Mouse (Mus musculus) C2C12 (cell line): ENCODE measurements around the gene Akp3. TPM values are rescaled to one million over a fixed set of nuclear protein-coding genes. Genes with fewer than 3 reads are reported as not detected.

Experiments used
- H3K27me3 ChIP-seq: one replicate; pipeline ENCODE4 v1.6.1; 2011; ENCODE audit not compliant: control insufficient read depth, insufficient read depth, insufficient read length
- H3K36me3 ChIP-seq: one replicate; pipeline ENCODE4 v1.6.1; 2011; ENCODE audit not compliant: control insufficient read depth, insufficient read depth
- H3K4me3 ChIP-seq: one replicate; pipeline ENCODE4 v1.5.1; 2011; ENCODE audit warnings: mild to moderate bottlenecking, control low read depth; ENCODE audit not compliant: poor library complexity, insufficient read depth, severe bottlenecking
- H3K79me2 ChIP-seq: one replicate; pipeline ENCODE4 v1.6.1; 2011; ENCODE audit not compliant: control insufficient read depth, insufficient read depth
- H3K79me3 ChIP-seq: one replicate; pipeline ENCODE4 v1.6.1; 2011; ENCODE audit warnings: low read depth, control low read depth
- H3ac ChIP-seq: one replicate; pipeline ENCODE3; 2011; ENCODE audit warnings: low read depth; ENCODE audit not compliant: control insufficient read depth, insufficient read length
- CEBPB ChIP-seq: IDR thresholded peaks from one replicate; pipeline ENCODE4 v1.6.1; 2011; ENCODE audit warnings: low read depth, mild to moderate bottlenecking, control low read depth, moderate library complexity
- CTCF ChIP-seq: IDR thresholded peaks from one replicate; pipeline ENCODE4 v1.5.1; 2011; ENCODE audit not compliant: control insufficient read depth, insufficient read depth, insufficient read length
- FOSL1 ChIP-seq: IDR thresholded peaks from one replicate; pipeline ENCODE4 v1.8.0; 2011; ENCODE audit warnings: mild to moderate bottlenecking, low read length; ENCODE audit not compliant: poor library complexity, insufficient read depth, severe bottlenecking
- MAX ChIP-seq: IDR thresholded peaks from one replicate; pipeline ENCODE4 v1.6.1; 2011; ENCODE audit warnings: mild to moderate bottlenecking, control low read depth
- MYOD1 ChIP-seq: IDR thresholded peaks from one replicate; pipeline ENCODE4 v1.6.1; 2011; ENCODE audit warnings: low read depth; ENCODE audit not compliant: control insufficient read depth, insufficient read length
- MYOG ChIP-seq: IDR thresholded peaks from one replicate; pipeline ENCODE4 v1.6.1; 2011; ENCODE audit not compliant: control insufficient read depth, insufficient read length; ENCODE audit errors: extremely low read depth
- USF1 ChIP-seq: IDR thresholded peaks from one replicate; pipeline ENCODE4 v1.6.1; 2011; ENCODE audit warnings: low read depth, mild to moderate bottlenecking, control low read depth, moderate library complexity
- long read RNA-seq, 2 experiments: library from polyadenylated mRNA; unstranded; transcript quantifications; one replicate each; pipeline ENCODE4 v2.0.0; 2019 to 2020
- polyA plus RNA-seq: library from polyadenylated mRNA; unstranded; fragments of >200 nt; fragmentation: generic; extraction: Trizol; gene quantifications from one replicate; pipeline ENCODE4 v1.2.1, GENCODE M21; 2012; ENCODE audit warnings: missing spikeins

Gene Akp3
- polyA plus RNA-seq, result not detected
- long read RNA-seq, experiment 1, result 0 reads
- long read RNA-seq, experiment 2, result 0 reads

DNA sequence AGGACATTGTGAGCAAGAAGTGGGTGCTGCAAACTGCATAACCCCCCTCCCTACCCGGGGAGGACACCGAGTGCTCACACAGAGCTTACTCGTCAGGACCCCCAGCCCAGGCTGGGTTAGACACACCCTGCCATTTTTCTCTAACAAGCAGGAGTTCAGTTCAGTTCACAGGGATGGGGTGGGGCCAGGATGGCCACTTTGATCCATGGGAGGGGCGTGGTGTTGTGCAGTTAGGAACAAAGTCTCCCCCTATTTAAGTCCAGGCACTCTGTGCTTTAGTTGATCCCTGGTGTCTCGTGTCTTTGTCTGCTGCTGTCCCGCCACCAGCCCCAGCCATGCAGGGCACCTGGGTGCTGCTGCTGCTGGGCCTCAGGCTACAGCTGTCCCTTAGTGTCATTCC, at the start of gene Akp3:
Gene Akp3, plus strand, starts transcription at position 301 of the 400 bp plus-strand sequence.
- no peak for TF ChIP-seq FOSL1
- TF ChIP-seq CEBPB, result no peak
- TF ChIP-seq CTCF, result no peak
- TF ChIP-seq MYOD1, result no peak
- no peak for TF ChIP-seq MYOG
- TF ChIP-seq MAX, result no peak
- TF ChIP-seq USF1, result no peak
- no peaks in the 10 kb centered on the region for H3K79me3 ChIP-seq
- no peaks in the 10 kb centered on the region for H3K36me3 ChIP-seq
- H3K79me2 ChIP-seq, result no peaks in the 10 kb centered on the region
- no peak within 1 kb of the TSS for H3K4me3 ChIP-seq
- no peak within 1 kb of the TSS for H3ac ChIP-seq
- peaks cover 20% of the 10 kb centered on the region for H3K27me3 ChIP-seq

DNA sequence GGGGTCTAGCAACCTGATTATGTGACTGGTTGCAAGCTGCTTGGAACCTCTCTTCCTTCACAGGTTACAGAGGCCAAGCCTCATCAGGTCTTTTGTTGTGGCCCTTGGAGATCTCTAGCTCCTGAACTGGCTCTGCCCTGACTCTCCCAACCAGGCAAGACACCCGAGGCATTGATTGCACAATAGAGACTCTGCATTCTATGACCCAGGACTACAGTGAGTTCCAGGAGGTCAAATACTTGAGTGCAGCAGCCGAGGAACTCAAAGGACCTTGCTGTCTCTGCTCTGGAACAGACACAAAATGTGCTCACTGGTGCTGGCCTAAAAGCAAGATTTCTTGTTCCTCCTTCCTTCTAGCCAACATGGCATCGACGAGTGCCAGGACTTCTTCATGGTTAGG, 38.6 kb upstream of the Akp3 start:
- Histone ChIP-seq H3K79me2 (no peaks in the 10 kb centered on the region), H3K79me3 (no peaks in the 10 kb centered on the region), H3K4me3 (no peak overlapping the region), H3K36me3 (no peaks in the 10 kb centered on the region), H3ac (no peak overlapping the region), H3K27me3 (no peaks in the 10 kb centered on the region)
- TF ChIP-seq FOSL1 (no peak), USF1 (no peak), CTCF (no peak), MYOD1 (no peak), CEBPB (no peak), MYOG (no peak), MAX (no peak)

DNA sequence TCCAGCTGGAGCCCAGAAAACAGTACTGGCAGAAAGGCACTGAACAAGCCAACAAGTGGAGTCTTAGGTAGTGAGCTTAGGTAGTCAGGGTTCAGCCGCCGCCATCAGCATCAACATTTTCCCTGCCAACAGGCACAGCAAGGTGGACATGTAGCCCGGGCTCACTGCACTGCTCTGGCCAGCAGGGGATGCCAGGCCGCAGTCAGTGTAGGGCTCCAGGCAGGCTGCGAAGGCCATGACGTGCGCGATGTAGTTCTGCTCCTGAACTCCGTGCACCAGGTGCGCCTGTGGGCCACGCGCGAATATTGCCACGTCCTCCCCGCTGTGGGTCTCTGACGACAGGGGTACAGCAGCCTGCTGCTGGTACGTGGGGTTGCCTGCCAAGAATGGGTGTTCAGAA, 37.8 kb upstream of the Akp3 start:
- H3K79me3 ChIP-seq, result no peaks in the 10 kb centered on the region
- H3K4me3 ChIP-seq, result no peak overlapping the region
- TF ChIP-seq MYOG (no peak), MYOD1 (no peak), USF1 (no peak), MAX (no peak), FOSL1 (no peak), CTCF (no peak), CEBPB (no peak)
- H3K79me2 ChIP-seq, result no peaks in the 10 kb centered on the region
- H3K36me3 ChIP-seq, result no peaks in the 10 kb centered on the region
- H3ac ChIP-seq, result no peak overlapping the region
- H3K27me3 ChIP-seq, result no peaks in the 10 kb centered on the region

DNA sequence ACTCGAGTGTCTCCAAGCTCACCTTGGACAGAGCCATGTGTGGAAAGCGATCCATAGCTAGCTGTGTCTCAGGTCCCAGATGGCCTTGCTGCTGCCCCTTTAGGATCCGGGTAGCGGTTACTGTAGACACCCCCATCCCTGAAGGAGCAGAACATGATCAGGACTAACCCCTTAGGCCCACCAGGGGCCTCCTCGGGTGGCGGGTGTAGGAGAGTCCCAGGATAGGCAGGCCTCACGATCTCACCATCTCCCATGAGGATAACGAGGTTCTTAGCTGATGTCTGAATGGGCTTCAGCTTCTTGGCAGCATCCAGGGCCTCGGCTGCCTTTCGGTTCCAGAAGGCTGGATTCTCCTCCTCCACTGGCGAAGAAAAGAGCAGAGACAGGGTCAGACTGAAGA, 35.5 kb upstream of the Akp3 start:
- H3K36me3 ChIP-seq, result no peaks in the 10 kb centered on the region
- no peaks in the 10 kb centered on the region for H3K79me2 ChIP-seq
- no peak overlapping the region for H3K4me3 ChIP-seq
- H3K79me3 ChIP-seq, result no peaks in the 10 kb centered on the region
- H3ac ChIP-seq, result no peak overlapping the region
- TF ChIP-seq MYOD1 (no peak), MYOG (no peak), MAX (no peak), CEBPB (no peak), USF1 (no peak), CTCF (no peak), FOSL1 (no peak)
- no peaks in the 10 kb centered on the region for H3K27me3 ChIP-seq

DNA sequence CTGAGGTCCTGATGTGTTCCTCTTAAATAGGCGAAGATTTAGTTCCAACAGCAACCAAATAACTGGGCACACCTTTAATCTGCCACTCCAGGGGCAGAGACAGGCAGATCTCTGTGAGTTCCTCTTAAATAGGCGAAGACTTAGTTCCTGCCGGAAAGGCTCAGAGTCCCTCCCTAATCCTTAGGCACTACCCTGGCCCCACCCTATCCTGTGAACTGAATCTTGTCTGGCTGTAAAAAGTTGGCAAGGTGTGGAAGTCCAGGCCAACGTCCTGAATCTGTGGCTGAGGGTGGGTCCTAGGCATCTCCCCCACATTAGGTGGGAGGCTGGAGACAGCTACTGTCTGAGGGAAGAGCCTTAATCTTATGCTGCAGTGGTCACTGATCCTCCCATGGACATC, 34.9 kb upstream of the Akp3 start, which contains the start of gene Alppl2:
Gene Alppl2, minus strand, starts transcription at position 101 of the 400 bp plus-strand sequence.
- Histone ChIP-seq H3K79me2 (no peaks in the 10 kb centered on the region), H3K36me3 (no peaks in the 10 kb centered on the region), H3ac (no peak within 1 kb of the TSS), H3K4me3 (no peak within 1 kb of the TSS), H3K79me3 (no peaks in the 10 kb centered on the region), H3K27me3 (no peaks in the 10 kb centered on the region)
- TF ChIP-seq CEBPB, result no peak
- no peak for TF ChIP-seq USF1
- TF ChIP-seq MAX, result no peak

DNA sequence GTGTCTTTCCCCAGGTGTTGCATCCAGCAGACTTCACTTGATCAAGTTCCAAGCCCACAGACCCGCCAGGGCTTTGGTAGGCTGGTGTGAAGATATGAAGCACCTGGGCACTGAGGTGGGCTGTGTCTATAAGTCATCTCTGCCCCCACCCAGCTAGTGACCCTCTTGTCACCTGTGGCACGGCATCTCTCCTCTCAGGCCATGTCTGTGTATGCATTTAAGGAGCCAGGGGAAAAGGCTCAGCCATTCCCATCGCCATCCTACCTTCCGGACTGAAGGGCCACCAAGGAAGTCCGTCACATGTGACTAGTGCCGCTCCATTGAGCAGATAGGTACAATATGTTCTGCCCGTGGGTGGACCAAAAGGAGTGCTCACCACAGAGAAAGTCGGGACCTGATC, 29.1 kb upstream of the Akp3 start:
- TF ChIP-seq MYOD1 (no peak), USF1 (no peak), FOSL1 (no peak), MYOG (no peak), CEBPB (no peak), CTCF (no peak), MAX (no peak)

More for the DNA sequence above, 29.1 kb upstream of the Akp3 start:
- Histone ChIP-seq H3K27me3 (peaks cover 7% of the 10 kb centered on the region), H3K4me3 (no peak overlapping the region), H3K36me3 (no peaks in the 10 kb centered on the region), H3K79me2 (no peaks in the 10 kb centered on the region), H3ac (no peak overlapping the region), H3K79me3 (no peaks in the 10 kb centered on the region)
